In the genomic region with DNA sequence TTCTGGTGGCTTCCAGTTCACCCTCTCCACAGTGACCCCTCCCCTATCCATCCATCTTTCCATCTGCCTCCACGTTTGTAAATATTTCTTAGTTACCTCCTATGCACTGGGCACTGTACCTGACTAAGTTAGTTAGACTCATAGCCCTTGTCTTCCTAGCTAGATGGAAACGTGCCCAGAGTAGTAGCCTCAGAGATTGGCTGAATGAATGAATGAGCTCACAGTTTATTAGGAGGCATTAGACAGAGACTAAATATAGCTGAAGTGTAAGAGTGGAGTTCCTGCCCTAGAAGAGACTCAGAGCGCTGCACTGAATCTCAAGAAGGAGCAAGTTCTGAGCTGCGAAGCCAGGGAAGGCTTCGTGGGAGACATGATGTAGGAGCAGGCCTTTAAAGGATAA, we compare ENCODE assay signal across 28 mouse cellular contexts. TPM values are rescaled to one million over a fixed set of nuclear protein-coding genes. Genes with fewer than 3 reads are reported as not detected.
A peak's percentile ranks its signal among the peaks of the same experiment; 100 is the strongest.
DNase-seq lines count a peak whose midpoint lies in the region; ATAC-seq and TF ChIP-seq lines count a peak whose summit lies in the region.
"Had no signal": no experiment of that assay in that cellular context is flagged by ENCODE, and none has a peak within 500 bp of the region (broad histone marks: within the 10 kb centered on the region; RNA-seq: fewer than 3 reads in every experiment).

No protein-coding gene starts in this region.

- H3K4me1 ChIP-seq in forebrain, embryonic 11.5 days (replicated peaks; ENCODE audit: control insufficient read depth, insufficient read depth, low read length): no peaks in the 10 kb centered on the region
- H3K4me1 ChIP-seq in forebrain, embryonic 10.5 days: peaks cover 31% of the 10 kb centered on the region
- H3K4me1 ChIP-seq in heart, embryonic 11.5 days (ENCODE audit: control insufficient read depth, insufficient read depth, low read length): peaks cover 53% of the 10 kb centered on the region
- H3K4me1 ChIP-seq in heart, postnatal 0 days (ENCODE audit: control insufficient read depth, insufficient read depth): peaks cover 39% of the 10 kb centered on the region
- H3K4me1 ChIP-seq in hindbrain, embryonic 10.5 days (replicated peaks): peaks cover 36% of the 10 kb centered on the region
- H3K4me1 ChIP-seq: midbrain, embryonic 13.5 days had no signal

- peak; percentile 8 for DNase-seq in forebrain, embryonic 11.5 days (ENCODE audit: low spot score)
- no peak for DNase-seq in forebrain, embryonic 10.5 days (ENCODE audit: extremely low spot score, low spot score)
- DNase-seq in NIH3T3 (ENCODE audit: low read depth): peak; percentile 53
- DNase-seq in heart, postnatal 0 days (ENCODE audit: low spot score): peak; percentile 87
- no peak for DNase-seq in retina, embryonic 14.5 days (ENCODE audit: low spot score)
- DNase-seq in hindbrain, embryonic 10.5 days (ENCODE audit: low spot score): no peak
- DNase-seq in cerebellum, postnatal 36 days: no peak
- DNase-seq: adrenal gland, adult 2 months; cerebellum, adult 18-20 months; cerebellum, postnatal 25 days; kidney, adult 18-20 months; kidney, postnatal 4 days; layer of hippocampus, adult 9-11 months; liver, embryonic 13.5 days; lung, adult 2 months; lung, postnatal 14 days; retina, postnatal 1 day; right cerebral cortex, postnatal 25 days; thymus, postnatal 25 days had no signal

- H3K4me2 ChIP-seq in forebrain, embryonic 11.5 days (ENCODE audit: low read depth, low read length, severe bottlenecking): no peak overlapping the region
- H3K4me2 ChIP-seq in heart, embryonic 11.5 days: no peak overlapping the region; the same call in 1 of the 2 replicates
- 0 out of 2 replicates have a peak overlapping the region, but pooled peaks have one; percentile 40 for H3K4me2 ChIP-seq in heart, postnatal 0 days (ENCODE audit: low read depth, low read length)
- H3K4me2 ChIP-seq: hindbrain, embryonic 13.5 days; liver, embryonic 13.5 days; midbrain, embryonic 13.5 days; neural tube, embryonic 12.5 days had no signal

- no peak for TF ChIP-seq EP300 in heart, postnatal 0 days (IDR thresholded peaks at IDR 0.05; ENCODE audit: low read depth)

- no peak overlapping the region for H3K27ac ChIP-seq in forebrain, embryonic 11.5 days (ENCODE audit: low read depth, low read length)
- no peak overlapping the region for H3K27ac ChIP-seq in forebrain, embryonic 10.5 days
- H3K27ac ChIP-seq in heart, embryonic 11.5 days (ENCODE audit: low read depth, low read length): peak overlapping the region; percentile 98; the same call in 1 of the 2 replicates
- H3K27ac ChIP-seq in heart, postnatal 0 days (ENCODE audit: low read depth): peak overlapping the region; percentile 98
- no peak overlapping the region for H3K27ac ChIP-seq in hindbrain, embryonic 10.5 days
- H3K27ac ChIP-seq: hindbrain, embryonic 13.5 days; liver, embryonic 13.5 days; midbrain, embryonic 13.5 days; neural tube, embryonic 12.5 days had no signal

- 92% methylated on average over 5 of the region's 5 CpGs for WGBS in forebrain, embryonic 11.5 days
- 89% methylated on average over 5 of the region's 5 CpGs for WGBS in forebrain, embryonic 10.5 days
- WGBS in heart, embryonic 11.5 days (ENCODE audit: insufficient replicate concordance): 73% methylated on average over 5 of the region's 5 CpGs
- 45% methylated on average over 5 of the region's 5 CpGs for WGBS in heart, postnatal 0 days
- 88% methylated on average over 5 of the region's 5 CpGs for WGBS in hindbrain, embryonic 10.5 days

- no peak for ATAC-seq in forebrain, embryonic 11.5 days (replicated peaks; ENCODE audit: low FRiP score)
- ATAC-seq in heart, embryonic 11.5 days (replicated peaks; ENCODE audit: insufficient number of reproducible peaks, low FRiP score, low TSS enrichment): no peak
- ATAC-seq in heart, postnatal 0 days (ENCODE audit: insufficient read depth, low read depth): peak; percentile 71
- ATAC-seq: forebrain, embryonic 16.5 days; midbrain, embryonic 13.5 days had no signal

- no peaks in the 10 kb centered on the region for H3K36me3 ChIP-seq in forebrain, embryonic 11.5 days (ENCODE audit: control insufficient read depth, insufficient read depth, low read length)
- H3K36me3 ChIP-seq in forebrain, embryonic 10.5 days (replicated peaks): no peaks in the 10 kb centered on the region
- H3K36me3 ChIP-seq in heart, embryonic 11.5 days (ENCODE audit: control insufficient read depth, insufficient read depth, low read length): no peaks in the 10 kb centered on the region
- H3K36me3 ChIP-seq in heart, postnatal 0 days (replicated peaks; ENCODE audit: control insufficient read depth, insufficient read depth, low read length): 0 out of 2 replicates have a peak, but pooled peaks cover 10% of the 10 kb centered on the region
- H3K36me3 ChIP-seq in hindbrain, embryonic 10.5 days: no peaks in the 10 kb centered on the region
- H3K36me3 ChIP-seq: hindbrain, embryonic 13.5 days; liver, embryonic 13.5 days; midbrain, embryonic 13.5 days; neural tube, embryonic 12.5 days had no signal

- TF ChIP-seq CTCF in heart, postnatal 0 days (IDR thresholded peaks at IDR 0.05; ENCODE audit: low read depth): no peak

- H3K9me3 ChIP-seq in forebrain, embryonic 11.5 days (ENCODE audit: control insufficient read depth, low read length): no peaks in the 10 kb centered on the region
- H3K9me3 ChIP-seq in forebrain, embryonic 10.5 days: no peaks in the 10 kb centered on the region
- H3K9me3 ChIP-seq in heart, embryonic 11.5 days (replicated peaks; ENCODE audit: control insufficient read depth, low read length): no peaks in the 10 kb centered on the region
- no peaks in the 10 kb centered on the region for H3K9me3 ChIP-seq in heart, postnatal 0 days (replicated peaks; ENCODE audit: control insufficient read depth, low read length)
- H3K9me3 ChIP-seq in hindbrain, embryonic 10.5 days: no peaks in the 10 kb centered on the region
- H3K9me3 ChIP-seq: hindbrain, embryonic 13.5 days; liver, embryonic 13.5 days; midbrain, embryonic 13.5 days; neural tube, embryonic 12.5 days had no signal

- no peak overlapping the region for H3K4me3 ChIP-seq in forebrain, embryonic 11.5 days (ENCODE audit: low read depth, low read length)
- no peak overlapping the region for H3K4me3 ChIP-seq in forebrain, embryonic 10.5 days
- no peak overlapping the region for H3K4me3 ChIP-seq in heart, embryonic 11.5 days (ENCODE audit: low read depth, low read length)
- no peak overlapping the region for H3K4me3 ChIP-seq in heart, postnatal 0 days (ENCODE audit: low read depth, low read length)
- no peak overlapping the region for H3K4me3 ChIP-seq in hindbrain, embryonic 10.5 days
- H3K4me3 ChIP-seq: hindbrain, embryonic 13.5 days; liver, embryonic 13.5 days; megakaryocyte, embryonic 14.5 days; midbrain, embryonic 13.5 days; neural tube, embryonic 12.5 days had no signal

- H3K9ac ChIP-seq in forebrain, embryonic 11.5 days (ENCODE audit: low read length): no peak overlapping the region
- H3K9ac ChIP-seq in heart, embryonic 11.5 days (ENCODE audit: low read depth, low read length): no peak overlapping the region
- H3K9ac ChIP-seq in heart, postnatal 0 days (replicated peaks; ENCODE audit: low read depth, low read length): no peak overlapping the region; the same call in 1 of the 2 replicates
- H3K9ac ChIP-seq: hindbrain, embryonic 13.5 days; liver, embryonic 13.5 days; midbrain, embryonic 13.5 days; neural tube, embryonic 12.5 days had no signal

- H3K27me3 ChIP-seq in forebrain, embryonic 11.5 days (ENCODE audit: control insufficient read depth, insufficient read depth, low read length): no peaks in the 10 kb centered on the region
- H3K27me3 ChIP-seq in forebrain, embryonic 10.5 days (ENCODE audit: poor library complexity, severe bottlenecking): no peaks in the 10 kb centered on the region
- H3K27me3 ChIP-seq in heart, embryonic 11.5 days (ENCODE audit: control insufficient read depth, insufficient read depth, low read length): no peaks in the 10 kb centered on the region
- H3K27me3 ChIP-seq in heart, postnatal 0 days (ENCODE audit: control insufficient read depth, insufficient read depth, low read length): no peaks in the 10 kb centered on the region
- H3K27me3 ChIP-seq in hindbrain, embryonic 10.5 days (ENCODE audit: insufficient read depth, poor library complexity, severe bottlenecking): no peaks in the 10 kb centered on the region
- H3K27me3 ChIP-seq: hindbrain, embryonic 13.5 days; liver, embryonic 13.5 days; midbrain, embryonic 13.5 days; neural tube, embryonic 12.5 days had no signal

RNA-seq across cellular contexts. Expression of a gene that starts 0.8 kb away (rescaled TPM):
- polyA plus RNA-seq in forebrain, embryonic 11.5 days (2014; fragmentation: Nextera tagmentation; extraction: Ambion mirVana): 1.8 and 2.2 TPM in 2 replicates
- polyA plus RNA-seq in forebrain, embryonic 10.5 days (2016; fragmentation: Nextera tagmentation; extraction: Ambion mirVana): 1.5 and 1.9 TPM in 2 replicates
- polyA plus RNA-seq in heart, embryonic 11.5 days (2014; fragmentation: Nextera tagmentation; extraction: Ambion mirVana): 32.2 and 45.4 TPM in 2 replicates
- total RNA-seq in heart, postnatal 0 days (2014; rRNA removed; ENCODE audit: low replicate concordance): 33.2 and 40.1 TPM in 2 replicates
- 34.6 and 39.9 TPM in 2 replicates for polyA plus RNA-seq in heart, postnatal 0 days (2015; fragmentation: Nextera tagmentation; extraction: Ambion mirVana)
- polyA plus RNA-seq in hindbrain, embryonic 10.5 days (2016; fragmentation: Nextera tagmentation; extraction: Ambion mirVana): 2.5 and 3.0 TPM in 2 replicates

RNA-seq across cellular contexts. Expression of a gene that starts 1.5 kb away (rescaled TPM):
- polyA plus RNA-seq in forebrain, embryonic 11.5 days (2014; fragmentation: Nextera tagmentation; extraction: Ambion mirVana): 0.12 and 0.20 TPM in 2 replicates
- 0.17 TPM in 1 of 2 replicates, not detected in the other for polyA plus RNA-seq in forebrain, embryonic 10.5 days (2016; fragmentation: Nextera tagmentation; extraction: Ambion mirVana)
- polyA plus RNA-seq in heart, embryonic 11.5 days (2014; fragmentation: Nextera tagmentation; extraction: Ambion mirVana): 0.15 TPM in 1 of 2 replicates, not detected in the other
- total RNA-seq in heart, postnatal 0 days (2014; rRNA removed; ENCODE audit: low replicate concordance): 0.65 TPM in 1 of 2 replicates, not detected in the other
- polyA plus RNA-seq in heart, postnatal 0 days (2015; fragmentation: Nextera tagmentation; extraction: Ambion mirVana): 0.07 TPM in 1 of 2 replicates, not detected in the other
- polyA plus RNA-seq in hindbrain, embryonic 10.5 days (2016; fragmentation: Nextera tagmentation; extraction: Ambion mirVana): 0.16 and 0.22 TPM in 2 replicates
- total RNA-seq: left cerebral cortex, adult 18-20 months; left cerebral cortex, postnatal 25 days had no signal
- polyA plus RNA-seq: forebrain, embryonic 16.5 days; liver, embryonic 13.5 days; midbrain, embryonic 13.5 days; spleen, adult 2 months had no signal

Comparison
In these comparisons a context has a peak if more than half of its experiments do, and no peak if none do; other contexts are left out.
1. DNase-seq: peak in forebrain, embryonic 11.5 days (single experiment), NIH3T3 (single experiment) and heart, postnatal 0 days (single experiment); none in forebrain, embryonic 10.5 days (single experiment), retina, embryonic 14.5 days (single experiment), hindbrain, embryonic 10.5 days (single experiment) and cerebellum, postnatal 36 days (0 of 2).
2. H3K27ac ChIP-seq: peak in heart, embryonic 11.5 days (single experiment) and heart, postnatal 0 days (single experiment); none in forebrain, embryonic 11.5 days (single experiment), forebrain, embryonic 10.5 days (single experiment) and hindbrain, embryonic 10.5 days (single experiment).